Mouse (Mus musculus) testis, adult 2 months (tissue): ENCODE measurements around the gene Tmcc3. TPM values are rescaled to one million over a fixed set of nuclear protein-coding genes. Genes with fewer than 3 reads are reported as not detected.

Source experiments
- H3K27ac ChIP-seq: fragments of 200-500 bp; 2 replicates; pipeline ENCODE4 v1.5.1; 2012; ENCODE audit warnings: low read depth, low read length; ENCODE audit not compliant: control insufficient read depth, insufficient read depth
- H3K27me3 ChIP-seq: fragments of 200-500 bp; 2 replicates; pipeline ENCODE4 v1.6.1; 2012; ENCODE audit warnings: mild to moderate bottlenecking, low read length, moderate library complexity; ENCODE audit not compliant: control insufficient read depth, insufficient read depth
- H3K36me3 ChIP-seq: fragments of 200-500 bp; 2 replicates; pipeline ENCODE4 v1.6.1; 2012; ENCODE audit warnings: mild to moderate bottlenecking, low read length; ENCODE audit not compliant: control insufficient read depth, insufficient read depth
- H3K4me1 ChIP-seq: fragments of 200-500 bp; 2 replicates; pipeline ENCODE4 v1.6.1; 2012; ENCODE audit warnings: low read length; ENCODE audit not compliant: control insufficient read depth, insufficient read depth
- H3K4me3 ChIP-seq: fragments of 200-500 bp; 2 replicates; pipeline ENCODE4 v1.5.1; 2012; ENCODE audit warnings: low read depth, mild to moderate bottlenecking, low read length, moderate library complexity, mixed read lengths; ENCODE audit not compliant: control insufficient read depth
- CTCF ChIP-seq: fragments of 200-500 bp; IDR thresholded peaks from 2 replicates; pipeline ENCODE4 v1.5.1; 2012; ENCODE audit warnings: low read depth, mild to moderate bottlenecking, inconsistent platforms, low read length, moderate library complexity; ENCODE audit not compliant: control insufficient read depth, insufficient read depth, insufficient replicate concordance
- POLR2A ChIP-seq: fragments of 200-500 bp; IDR thresholded peaks from 2 replicates; pipeline ENCODE4 v1.6.1; 2012; ENCODE audit warnings: low read depth, mild to moderate bottlenecking, inconsistent platforms, low read length, moderate library complexity; ENCODE audit not compliant: control insufficient read depth
- polyA plus RNA-seq: library from polyadenylated mRNA; depleted of rRNA; stranded (reverse); fragments of >200 nt; gene quantifications from 2 replicates; pipeline ENCODE4 v1.2.3, GENCODE M21; 2012

Gene Tmcc3
- polyA plus RNA-seq, 1 experiment = 5.7 TPM

DNA sequence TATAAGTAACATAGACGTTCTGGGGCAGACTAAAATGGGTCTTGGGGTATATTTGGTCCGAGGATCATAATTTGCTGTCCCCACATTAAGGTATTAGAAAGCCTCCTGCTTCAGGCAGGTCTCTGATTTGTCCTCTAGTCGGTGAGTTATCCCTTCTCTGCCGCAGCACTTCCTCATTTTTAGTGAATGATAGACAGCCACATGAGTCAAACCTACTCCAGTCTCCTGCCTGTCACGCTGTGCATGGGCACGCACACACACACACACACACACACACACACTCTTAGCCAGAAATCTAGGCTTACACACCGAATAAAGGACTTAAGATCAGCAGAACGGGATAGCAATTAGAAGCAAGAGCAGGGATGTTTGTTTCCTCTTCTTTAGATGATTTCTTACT lies 21.6 kb downstream of the Tmcc3 start:
- Histone ChIP-seq H3K4me1 (peaks cover 3% of the 10 kb centered on the region), H3K4me3 (no peak overlapping the region), H3K36me3 (no peaks in the 10 kb centered on the region), H3K27me3 (no peaks in the 10 kb centered on the region), H3K27ac (no peak overlapping the region)
- TF ChIP-seq CTCF (no peak), POLR2A (no peak)

DNA sequence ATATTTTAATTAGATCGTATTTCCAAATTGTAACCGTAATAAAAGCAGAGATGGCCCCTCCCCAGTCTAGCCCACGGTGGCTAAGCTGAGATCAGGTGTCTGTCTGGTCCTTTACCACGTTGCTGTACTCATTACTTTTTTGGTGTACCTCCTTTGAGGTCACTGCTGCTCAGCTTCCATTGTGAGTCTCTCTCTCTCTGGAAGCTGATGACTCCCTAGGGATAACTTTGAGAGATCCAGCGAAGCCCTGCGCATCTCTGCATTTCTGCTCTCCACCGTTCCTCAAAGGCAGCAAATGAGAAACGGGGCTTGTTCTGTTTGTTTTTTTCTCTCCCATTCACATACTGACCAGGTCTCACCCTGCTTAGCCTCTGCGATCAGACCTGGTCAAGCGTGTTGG lies 23.3 kb downstream of the Tmcc3 start:
- no peak for TF ChIP-seq POLR2A
- TF ChIP-seq CTCF = no peak
- H3K27ac ChIP-seq = no peak overlapping the region
- H3K4me1 ChIP-seq = no peaks in the 10 kb centered on the region; the same call in 1 of the 2 replicates
- H3K36me3 ChIP-seq = no peaks in the 10 kb centered on the region
- no peaks in the 10 kb centered on the region for H3K27me3 ChIP-seq
- H3K4me3 ChIP-seq = no peak overlapping the region

DNA sequence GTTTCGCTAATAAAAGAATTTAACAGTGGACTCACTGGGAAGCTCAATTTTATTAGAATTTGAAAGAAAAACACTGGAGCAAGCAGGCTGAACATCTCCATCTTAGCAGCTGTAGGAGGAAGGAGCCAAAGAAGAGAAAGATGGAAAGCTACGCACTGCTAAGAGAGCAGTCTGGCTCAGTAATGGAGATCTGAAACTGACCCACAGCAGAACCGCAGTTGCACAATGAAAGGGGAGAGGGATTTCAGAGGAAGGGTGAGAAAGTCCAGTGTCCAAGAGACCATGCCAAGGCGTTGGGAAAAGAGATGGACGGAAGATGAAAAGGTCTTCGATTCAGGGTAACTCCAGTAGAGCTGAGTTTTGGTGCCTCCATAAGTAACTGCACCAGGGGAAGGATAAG lies 24.3 kb downstream of the Tmcc3 start:
- H3K27ac ChIP-seq = no peak overlapping the region
- no peak overlapping the region for H3K4me3 ChIP-seq
- no peaks in the 10 kb centered on the region for H3K27me3 ChIP-seq
- TF ChIP-seq CTCF = no peak
- no peak for TF ChIP-seq POLR2A
- no peaks in the 10 kb centered on the region; the same call in 1 of the 2 replicates for H3K4me1 ChIP-seq
- no peaks in the 10 kb centered on the region for H3K36me3 ChIP-seq

DNA sequence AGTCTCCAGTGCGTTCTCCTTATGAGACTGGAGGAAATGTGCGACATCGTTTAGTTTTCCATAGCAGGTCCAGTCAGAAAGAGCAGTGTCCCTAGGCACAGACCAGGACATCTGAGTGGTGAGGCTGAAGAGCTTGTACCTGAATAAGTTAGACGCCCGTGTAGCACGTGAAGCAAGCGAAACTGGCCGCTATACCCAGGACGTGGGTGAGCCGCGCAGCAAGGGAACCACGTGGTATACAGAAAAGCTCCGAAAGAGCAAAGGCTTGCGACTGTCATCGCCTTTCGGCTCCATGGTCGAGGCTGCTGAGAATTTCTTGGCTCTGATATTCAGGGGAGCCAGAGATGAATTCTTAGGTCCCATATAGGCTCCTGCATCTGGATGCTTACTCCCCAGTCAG lies 29.8 kb downstream of the Tmcc3 start:
- Histone ChIP-seq H3K36me3 (no peaks in the 10 kb centered on the region), H3K4me3 (no peak overlapping the region), H3K27me3 (no peaks in the 10 kb centered on the region), H3K4me1 (peaks cover 2% of the 10 kb centered on the region), H3K27ac (no peak overlapping the region)
- TF ChIP-seq CTCF = no peak
- TF ChIP-seq POLR2A = no peak

DNA sequence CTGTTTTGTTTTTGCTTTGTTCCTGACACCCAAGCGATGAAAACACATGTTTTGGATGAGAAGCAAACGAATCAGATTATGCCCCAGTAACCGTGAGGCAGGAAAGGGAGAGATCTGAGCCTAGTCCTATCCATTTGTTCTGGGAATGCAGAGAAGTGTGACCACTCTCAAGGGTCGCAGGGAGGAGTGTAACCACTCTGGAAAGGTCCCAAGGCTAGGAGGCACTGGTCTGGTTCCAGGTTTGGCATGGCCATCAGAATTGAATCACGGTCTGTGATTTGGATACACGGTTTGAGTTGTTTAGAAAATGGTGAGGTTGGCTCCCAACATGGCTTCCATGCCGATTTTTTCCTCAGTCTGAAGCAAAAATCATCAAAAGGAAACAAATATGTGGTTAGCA lies 30.5 kb downstream of the Tmcc3 start:
- no peak for TF ChIP-seq POLR2A
- TF ChIP-seq CTCF = no peak
- Histone ChIP-seq H3K4me1 (peaks cover 2% of the 10 kb centered on the region), H3K27ac (no peak overlapping the region), H3K36me3 (no peaks in the 10 kb centered on the region), H3K27me3 (no peaks in the 10 kb centered on the region), H3K4me3 (no peak overlapping the region)

DNA sequence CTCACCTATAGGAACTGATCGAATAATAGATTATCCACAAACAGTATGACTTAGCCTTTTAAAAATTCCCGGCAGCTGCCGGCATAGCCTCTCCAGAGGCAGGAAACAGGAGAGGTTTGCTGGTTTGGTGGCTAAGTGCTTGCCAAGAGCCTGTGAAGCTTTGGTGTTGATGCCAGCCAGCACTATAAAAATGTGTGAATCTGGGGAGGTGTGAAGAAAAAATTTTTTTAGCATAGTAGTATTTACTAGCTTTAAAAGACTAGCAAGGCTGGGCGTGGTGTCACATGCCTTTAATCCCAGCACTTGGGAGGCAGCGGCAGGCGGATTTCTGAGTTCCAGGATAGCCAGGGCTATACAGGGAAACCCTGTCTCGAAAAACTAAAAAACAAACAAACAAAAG lies 31.8 kb downstream of the Tmcc3 start:
- Histone ChIP-seq H3K27ac (no peak overlapping the region), H3K4me1 (peaks cover 2% of the 10 kb centered on the region), H3K27me3 (no peaks in the 10 kb centered on the region), H3K36me3 (no peaks in the 10 kb centered on the region), H3K4me3 (no peak overlapping the region)
- TF ChIP-seq POLR2A = no peak
- no peak for TF ChIP-seq CTCF

DNA sequence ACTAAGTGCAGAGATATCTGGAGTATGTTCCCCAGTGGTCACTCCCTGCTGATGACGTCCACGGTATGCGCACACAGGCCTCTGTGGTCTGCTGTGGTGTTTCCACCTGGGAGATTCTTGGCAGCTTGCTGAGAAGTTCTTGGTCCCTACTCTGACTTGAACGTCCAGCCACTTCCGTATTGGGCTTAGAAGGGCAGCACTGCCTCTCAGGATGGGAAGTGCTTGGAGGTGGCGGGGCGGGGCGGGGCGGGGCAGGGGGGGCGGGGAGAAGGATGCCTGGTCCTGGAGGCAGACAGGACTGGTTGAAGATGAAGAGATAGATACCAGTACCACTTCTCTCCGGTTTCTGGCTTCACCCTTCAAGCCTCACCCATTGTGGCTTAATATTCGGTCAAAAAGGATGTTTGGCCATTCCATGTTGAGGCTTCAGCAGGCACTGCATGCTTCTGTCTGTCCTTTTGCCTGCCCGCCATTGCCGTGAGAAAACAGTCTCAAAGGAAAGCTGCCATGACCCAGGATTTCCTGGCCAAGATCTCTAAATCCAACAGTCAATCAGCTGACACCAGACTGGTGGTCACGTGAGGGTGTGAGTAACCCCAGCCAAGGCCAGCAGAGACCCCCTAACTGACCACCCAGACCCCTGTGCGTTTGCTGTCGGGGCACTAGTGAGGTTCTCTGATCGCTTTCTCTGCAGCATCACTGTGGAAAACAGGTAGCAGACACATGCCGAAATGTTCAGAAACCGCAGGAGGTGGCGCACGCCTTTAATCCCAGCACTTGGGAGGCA lies 33.1 kb downstream of the Tmcc3 start:
- TF ChIP-seq CTCF (no peak), POLR2A (no peak)
- Histone ChIP-seq H3K27ac (no peak overlapping the region), H3K36me3 (no peaks in the 10 kb centered on the region), H3K4me3 (no peak overlapping the region), H3K4me1 (peaks cover 2% of the 10 kb centered on the region), H3K27me3 (no peaks in the 10 kb centered on the region)
